Mouse (Mus musculus): ENCODE results near the gene Atcay. TPM values are rescaled to one million over a fixed set of nuclear protein-coding genes. Genes with fewer than 3 reads are reported as not detected.
A peak's percentile ranks its signal among the peaks of the same experiment; 100 is the strongest.

Atcay gene
- total RNA-seq, 1 experiment = 4.1 TPM

DNA sequence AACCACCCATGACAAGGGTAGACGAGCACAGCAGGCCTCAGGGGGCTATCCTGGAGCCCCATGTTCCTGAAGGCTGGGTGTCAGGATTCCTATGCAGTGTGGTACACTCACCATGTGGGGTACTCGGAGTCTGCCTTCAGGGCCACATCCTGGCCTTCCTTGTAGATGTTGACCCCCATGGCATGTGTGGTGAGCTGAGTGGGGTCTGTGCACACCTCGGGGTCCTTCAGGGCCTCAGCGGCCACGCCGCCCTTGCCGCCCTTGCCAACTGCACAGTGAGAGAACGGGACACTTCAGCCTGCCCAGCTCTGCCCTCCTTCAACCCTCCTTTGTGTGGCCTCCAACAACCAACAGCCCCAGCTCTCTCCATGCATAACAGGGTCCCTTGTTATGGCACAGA, 34.9 kb upstream of the Atcay start:
- peaks cover 22% of the 10 kb centered on the region; the same call in 1 of the 2 replicates for H3K36me3 ChIP-seq (ENCODE audit: control insufficient read depth, insufficient read depth, low read length, poor library complexity, severe bottlenecking)
- no peak overlapping the region for H3K27ac ChIP-seq (ENCODE audit: insufficient read depth, low read depth, low read length, poor library complexity, severe bottlenecking)
- no peaks in the 10 kb centered on the region for H3K9me3 ChIP-seq (ENCODE audit: control insufficient read depth, insufficient read depth, low read depth, low read length)
- H3K4me3 ChIP-seq (ENCODE audit: insufficient read depth in 1 of 2, low read depth in 1 of 2, low read length in 2 of 2, poor library complexity in 1 of 2, severe bottlenecking in 1 of 2) = no peak overlapping the region
- in situ Hi-C loops (cut with MboI; ENCODE audit: low sequenced_read_pairs in 2 of 2, unreplicated experiment in 2 of 2) = no loop called here
- no peak for TF ChIP-seq CHD2 (IDR thresholded peaks at IDR 0.05; ENCODE audit: low read depth, low read length)
- TF ChIP-seq HCFC1 (IDR thresholded peaks at IDR 0.05; ENCODE audit: borderline replicate concordance, insufficient read depth, low read length) = no peak
- TF ChIP-seq ZNF384 (IDR thresholded peaks at IDR 0.05; ENCODE audit: low read depth, low read length) = no peak
- no peak for TF ChIP-seq ZC3H11A (IDR thresholded peaks at IDR 0.05; ENCODE audit: borderline replicate concordance, low read depth, low read length)
- no peak for TF ChIP-seq MAFK (IDR thresholded peaks at IDR 0.05; ENCODE audit: insufficient read depth, low read depth, low read length)
- peak overlapping the region; percentile 9; the same call in 1 of the 2 replicates for H3K9ac ChIP-seq (ENCODE audit: insufficient read depth, low read depth, low read length, poor library complexity, severe bottlenecking)
- H3K4me1 ChIP-seq (ENCODE audit: control insufficient read depth in 2 of 2, insufficient read depth in 2 of 2, low read length in 2 of 2, poor library complexity in 1 of 2) = peaks cover 3 to 10% of the 10 kb centered on the region in 2 experiments; a peak in 2 of 4 replicates
- no peak for DNase-seq (ENCODE audit: low read depth, low spot score)

- no peaks in the 10 kb centered on the region for H3K9me3 ChIP-seq (ENCODE audit: control insufficient read depth, insufficient read depth, low read depth, low read length)
These were observed 30.4 kb upstream of the Atcay start for GRCm38 (mm10) chr10:81261025-81261424.

DNA sequence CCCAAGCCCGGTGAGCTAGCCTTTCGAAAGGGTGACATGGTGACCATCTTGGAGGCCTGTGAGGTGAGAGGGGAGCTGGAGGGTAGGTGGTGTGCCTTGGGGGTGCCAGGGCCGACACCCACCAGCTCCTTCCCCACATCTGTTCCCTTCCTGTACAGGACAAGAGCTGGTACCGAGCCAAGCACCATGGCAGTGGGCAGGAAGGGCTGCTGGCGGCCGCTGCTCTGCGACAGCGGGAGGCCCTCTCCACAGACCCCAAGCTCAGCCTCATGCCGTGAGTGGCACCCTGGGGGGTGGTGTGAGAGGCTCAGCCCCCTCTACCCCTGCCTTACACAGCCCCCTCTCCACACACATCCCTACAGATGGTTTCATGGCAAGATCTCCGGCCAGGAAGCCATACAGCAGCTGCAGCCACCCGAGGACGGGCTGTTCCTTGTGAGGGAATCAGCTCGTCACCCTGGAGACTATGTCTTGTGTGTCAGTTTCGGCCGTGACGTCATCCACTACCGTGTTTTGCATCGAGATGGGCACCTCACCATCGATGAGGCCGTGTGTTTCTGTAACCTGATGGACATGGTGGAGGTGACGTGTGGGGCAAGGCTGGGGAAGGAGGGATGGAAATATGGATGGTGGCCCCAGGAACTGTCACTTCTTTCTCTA, 28.7 kb upstream of the Atcay start:
- no peaks in the 10 kb centered on the region for H3K9me3 ChIP-seq (ENCODE audit: control insufficient read depth, insufficient read depth, low read depth, low read length)
- H3K36me3 ChIP-seq (ENCODE audit: control insufficient read depth, insufficient read depth, low read length, poor library complexity, severe bottlenecking) = peaks cover 9% of the 10 kb centered on the region; the same call in 1 of the 2 replicates
- peaks cover 3 to 10% of the 10 kb centered on the region in 2 experiments; a peak in 1 of 4 replicates for H3K4me1 ChIP-seq (ENCODE audit: control insufficient read depth in 2 of 2, insufficient read depth in 2 of 2, low read length in 2 of 2, poor library complexity in 1 of 2)
- H3K9ac ChIP-seq (ENCODE audit: insufficient read depth, low read depth, low read length, poor library complexity, severe bottlenecking) = no peak overlapping the region
- TF ChIP-seq MAFK (IDR thresholded peaks at IDR 0.05; ENCODE audit: insufficient read depth, low read depth, low read length) = no peak
- no peak for TF ChIP-seq ZNF384 (IDR thresholded peaks at IDR 0.05; ENCODE audit: low read depth, low read length)
- TF ChIP-seq ZC3H11A (IDR thresholded peaks at IDR 0.05; ENCODE audit: borderline replicate concordance, low read depth, low read length) = no peak
- in situ Hi-C loops (cut with MboI; ENCODE audit: low sequenced_read_pairs in 2 of 2, unreplicated experiment in 2 of 2) = no loop called here
- no peak overlapping the region for H3K4me3 ChIP-seq (ENCODE audit: insufficient read depth in 1 of 2, low read depth in 1 of 2, low read length in 2 of 2, poor library complexity in 1 of 2, severe bottlenecking in 1 of 2)
- H3K27ac ChIP-seq (ENCODE audit: insufficient read depth, low read depth, low read length, poor library complexity, severe bottlenecking) = no peak overlapping the region
- no peak for DNase-seq (ENCODE audit: low read depth, low spot score)

More at GRCm38 (mm10) chr10:81261025-81261424, 30.4 kb upstream of the Atcay start:
- in situ Hi-C loops (cut with MboI; ENCODE audit: low sequenced_read_pairs in 2 of 2, unreplicated experiment in 2 of 2) = no loop called here
- H3K4me1 ChIP-seq (ENCODE audit: control insufficient read depth in 2 of 2, insufficient read depth in 2 of 2, low read length in 2 of 2, poor library complexity in 1 of 2) = peaks cover 3 to 13% of the 10 kb centered on the region in 2 experiments; a peak in 1 of 4 replicates
- DNase-seq (ENCODE audit: low read depth, low spot score) = no peak
- no peak overlapping the region for H3K4me3 ChIP-seq (ENCODE audit: insufficient read depth in 1 of 2, low read depth in 1 of 2, low read length in 2 of 2, poor library complexity in 1 of 2, severe bottlenecking in 1 of 2)
- peaks cover 22% of the 10 kb centered on the region; the same call in 1 of the 2 replicates for H3K36me3 ChIP-seq (ENCODE audit: control insufficient read depth, insufficient read depth, low read length, poor library complexity, severe bottlenecking)
- no peak overlapping the region for H3K27ac ChIP-seq (ENCODE audit: insufficient read depth, low read depth, low read length, poor library complexity, severe bottlenecking)
- TF ChIP-seq ZC3H11A (IDR thresholded peaks at IDR 0.05; ENCODE audit: borderline replicate concordance, low read depth, low read length) = no peak
- no peak for TF ChIP-seq HCFC1 (IDR thresholded peaks at IDR 0.05; ENCODE audit: borderline replicate concordance, insufficient read depth, low read length)
- TF ChIP-seq ZNF384 (IDR thresholded peaks at IDR 0.05; ENCODE audit: low read depth, low read length) = no peak
- no peak for TF ChIP-seq MAFK (IDR thresholded peaks at IDR 0.05; ENCODE audit: insufficient read depth, low read depth, low read length)
- no peak for TF ChIP-seq CHD2 (IDR thresholded peaks at IDR 0.05; ENCODE audit: low read depth, low read length)
- no peak overlapping the region for H3K9ac ChIP-seq (ENCODE audit: insufficient read depth, low read depth, low read length, poor library complexity, severe bottlenecking)

GRCm38 (mm10) chr10:81257158-81258039, 26.8 kb upstream of the Atcay start:
- peak overlapping the region; percentile 47 for H3K9ac ChIP-seq (ENCODE audit: insufficient read depth, low read depth, low read length, poor library complexity, severe bottlenecking)
- DNase-seq (ENCODE audit: low read depth, low spot score) = no peak
- no peaks in the 10 kb centered on the region for H3K9me3 ChIP-seq (ENCODE audit: control insufficient read depth, insufficient read depth, low read depth, low read length)
- in situ Hi-C loops (cut with MboI; ENCODE audit: low sequenced_read_pairs in 2 of 2, unreplicated experiment in 2 of 2) = no loop called here
- H3K36me3 ChIP-seq (ENCODE audit: control insufficient read depth, insufficient read depth, low read length, poor library complexity, severe bottlenecking) = no peaks in the 10 kb centered on the region
- no peak overlapping the region for H3K27ac ChIP-seq (ENCODE audit: insufficient read depth, low read depth, low read length, poor library complexity, severe bottlenecking)
- TF ChIP-seq ZNF384 (IDR thresholded peaks at IDR 0.05; ENCODE audit: low read depth, low read length) (no peak), CHD2 (IDR thresholded peaks at IDR 0.05; ENCODE audit: low read depth, low read length) (no peak), ZC3H11A (IDR thresholded peaks at IDR 0.05; ENCODE audit: borderline replicate concordance, low read depth, low read length) (no peak), HCFC1 (IDR thresholded peaks at IDR 0.05; ENCODE audit: borderline replicate concordance, insufficient read depth, low read length) (no peak), MAFK (IDR thresholded peaks at IDR 0.05; ENCODE audit: insufficient read depth, low read depth, low read length) (no peak)
- H3K4me3 ChIP-seq (ENCODE audit: insufficient read depth in 1 of 2, low read depth in 1 of 2, low read length in 2 of 2, poor library complexity in 1 of 2, severe bottlenecking in 1 of 2) = peak overlapping the region; percentile 66 to 84
- H3K4me1 ChIP-seq (ENCODE audit: control insufficient read depth in 2 of 2, insufficient read depth in 2 of 2, low read length in 2 of 2, poor library complexity in 1 of 2) = peaks cover 3 to 16% of the 10 kb centered on the region in 2 experiments; a peak in 1 of 4 replicates

All from ES-E14 (cell line).